Mouse (Mus musculus): ENCODE measurements around the gene Rpusd2.
"Not testable (repeated sequence)": the region's sequence is repeated elsewhere in the genome, so short reads cannot be mapped to it uniquely, and the experiment has no call there.

Rpusd2 gene

DNA sequence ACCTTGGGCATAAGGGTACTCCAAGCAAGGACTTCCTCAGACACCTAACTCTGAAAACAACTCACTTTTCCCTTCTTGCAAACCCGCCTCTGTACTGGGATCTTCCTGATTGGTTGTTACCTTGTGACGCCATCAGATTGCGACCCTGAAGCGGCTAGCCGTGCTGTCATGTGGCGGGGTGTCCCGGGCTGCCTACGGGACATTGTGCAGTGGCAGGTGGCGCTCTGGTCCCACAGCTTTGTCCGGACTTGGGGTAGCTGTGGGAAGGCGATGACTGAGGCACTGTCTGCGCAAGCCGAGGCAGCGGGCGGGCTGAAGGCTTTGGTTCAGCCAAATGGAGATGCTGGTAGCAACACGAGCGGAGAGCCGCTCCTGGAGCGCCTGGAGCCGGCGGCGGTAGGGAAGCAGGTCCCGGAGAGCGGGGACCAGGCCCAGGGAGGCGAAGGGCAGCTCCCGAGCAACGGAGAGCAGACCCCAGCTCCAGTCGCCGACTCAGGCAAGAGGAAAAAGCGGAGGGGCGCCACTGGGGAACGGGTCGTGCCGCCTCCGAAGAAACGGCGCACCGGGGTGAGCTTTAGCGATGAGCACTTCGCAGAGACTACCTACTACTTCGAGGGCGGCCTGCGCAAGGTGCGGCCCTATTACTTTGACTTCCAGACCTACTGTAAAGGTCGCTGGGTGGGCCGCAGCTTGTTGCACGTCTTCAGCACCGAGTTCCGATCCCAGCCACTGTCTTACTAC, at the start of gene Rpusd2:
Gene Rpusd2, plus strand, starts transcription at position 135 of the 741 bp plus-strand sequence.
- DNase-seq = peak; percentile 91 to 94

DNA sequence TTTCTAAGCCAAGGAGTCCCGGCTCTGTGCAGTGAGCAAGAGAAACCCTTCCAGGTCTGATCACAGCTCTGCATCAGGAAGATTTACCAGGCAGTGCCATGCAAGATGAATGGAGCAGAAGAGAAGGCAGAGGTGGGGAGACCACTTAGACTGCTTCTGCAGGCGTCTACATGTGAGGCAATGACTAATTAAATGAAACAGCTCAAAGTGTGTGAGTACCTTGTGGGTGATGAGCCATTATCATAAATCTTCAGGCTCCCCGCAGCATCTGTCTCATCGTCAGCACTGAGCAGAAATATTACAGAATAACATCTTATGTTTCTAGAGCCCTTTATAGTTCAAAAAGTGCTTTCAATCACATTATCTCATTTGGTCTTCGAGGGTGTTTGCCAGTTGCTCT, 39.1 kb upstream of the Rpusd2 start:
- no peak for DNase-seq

DNA sequence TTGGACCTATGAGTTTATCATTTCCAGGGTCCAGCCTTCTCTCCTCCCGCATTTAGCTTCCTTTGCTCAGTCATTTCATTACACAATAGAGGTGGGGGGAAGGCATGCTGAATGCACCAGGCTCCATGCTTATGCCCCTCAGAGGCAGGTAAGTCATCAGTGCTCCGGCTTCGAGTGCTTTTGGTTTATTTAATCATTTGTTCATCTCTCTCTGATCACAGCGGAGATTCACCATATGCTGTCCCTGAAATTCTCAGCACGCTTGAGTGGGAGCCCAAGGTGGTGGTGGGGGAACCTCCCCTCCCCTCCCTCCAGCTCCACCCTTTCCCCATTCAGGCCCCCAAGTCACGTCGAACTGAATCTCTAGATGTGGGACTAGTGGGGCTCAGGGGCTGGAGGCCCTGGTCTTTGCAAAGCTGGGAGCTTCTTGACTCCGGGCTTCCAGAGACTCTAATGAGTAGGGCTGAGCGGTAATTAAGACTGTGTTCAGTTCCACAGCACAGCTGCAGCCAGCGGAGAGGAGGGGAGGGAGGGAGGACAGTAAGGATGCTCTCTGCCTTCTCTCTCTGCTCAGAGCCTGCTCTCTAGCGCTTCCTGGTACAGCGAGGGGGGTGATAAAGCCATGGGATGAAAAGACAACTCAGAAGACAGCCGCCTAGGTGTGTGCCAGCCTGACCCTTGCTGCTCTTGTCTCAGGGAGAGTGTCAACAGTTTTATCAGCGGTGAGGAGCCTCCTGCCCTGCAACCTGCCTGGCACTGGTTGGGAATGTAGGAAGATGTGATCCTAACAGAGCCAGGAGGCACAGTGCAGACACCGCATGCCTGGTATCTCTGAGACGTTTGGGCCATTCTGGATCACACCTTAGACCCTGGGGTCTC, 38.4 kb upstream of the Rpusd2 start:
- DNase-seq = no peak

DNA sequence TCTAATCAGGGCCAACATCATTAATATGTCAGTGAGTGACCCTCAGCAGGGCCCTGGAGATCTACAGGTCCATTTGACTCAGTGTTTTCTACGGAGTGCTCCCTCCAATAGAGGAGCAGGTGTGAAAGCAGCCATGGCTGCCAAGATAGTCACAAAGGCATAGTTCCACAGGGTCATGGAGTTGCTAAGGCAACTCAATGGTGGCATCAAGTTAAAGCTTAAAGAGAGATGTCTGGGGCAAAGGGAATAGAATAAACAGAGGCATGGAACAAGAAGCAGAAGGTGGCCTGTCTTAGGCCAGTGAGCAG, 37.8 kb upstream of the Rpusd2 start:
- no peak for DNase-seq

DNA sequence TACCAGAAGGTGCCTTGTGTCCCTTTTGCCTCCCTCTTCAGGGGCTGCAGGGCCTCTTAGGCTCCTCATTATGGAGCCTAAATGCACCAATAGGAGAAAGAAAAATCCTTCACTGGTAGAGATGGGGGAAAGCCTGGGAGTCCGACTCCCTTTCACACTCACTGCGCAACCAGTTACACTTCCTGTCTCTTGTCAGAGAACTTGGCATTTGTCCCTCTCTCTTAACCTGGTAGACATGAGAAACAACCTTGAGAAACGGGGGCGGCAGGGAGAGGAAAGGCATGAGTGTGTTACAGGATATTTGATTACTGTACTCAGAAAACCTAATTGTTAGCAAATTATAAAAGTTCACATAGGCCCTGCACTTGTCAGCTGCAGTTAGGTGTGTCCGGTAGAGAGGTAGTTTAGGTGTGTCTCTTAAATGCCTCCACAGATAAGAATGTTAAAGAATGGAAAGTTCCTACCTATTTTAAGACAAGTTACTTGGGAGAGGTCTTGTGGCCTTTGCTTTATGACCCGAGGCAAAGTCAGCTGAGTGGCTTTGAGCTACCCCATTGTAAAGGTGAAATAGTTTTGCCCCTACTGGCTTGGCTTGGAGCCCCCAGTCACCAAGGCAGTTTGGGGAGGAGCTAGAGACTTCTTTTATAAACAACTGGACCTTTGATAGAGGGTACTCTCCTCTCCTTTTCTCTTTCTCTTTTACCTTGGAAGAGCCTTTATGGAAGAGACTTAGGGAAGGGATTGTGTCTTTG, 36.3 kb upstream of the Rpusd2 start:
- DNase-seq = no peak

DNA sequence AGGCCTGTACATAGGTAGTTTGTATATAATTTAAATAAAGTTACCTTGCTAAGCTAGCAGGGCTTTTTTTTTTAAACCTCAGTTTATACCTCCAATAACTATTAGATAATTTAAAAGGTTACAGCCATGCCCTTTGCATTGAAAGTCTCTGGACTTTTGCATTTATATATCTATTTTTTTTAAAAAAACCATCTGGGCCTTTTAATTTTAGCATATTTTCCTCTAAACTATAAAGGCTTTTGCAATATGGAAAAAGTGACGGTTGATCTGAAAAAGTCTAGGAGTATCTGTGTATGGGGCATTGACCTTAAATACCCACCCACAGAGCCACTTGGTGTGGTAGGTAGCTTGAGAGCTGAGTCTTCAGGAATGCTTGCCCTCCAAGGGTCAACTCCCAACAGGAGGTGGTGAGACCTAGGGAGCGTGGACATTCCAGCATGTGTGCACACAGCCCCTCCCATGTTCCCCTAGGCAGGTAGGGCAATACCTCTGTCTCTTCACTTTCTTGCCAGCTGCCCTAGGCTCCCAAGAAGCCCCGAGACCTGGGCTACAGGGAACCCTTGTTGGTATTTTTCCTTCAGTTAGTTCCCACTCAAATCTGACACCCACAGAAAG, 35.5 kb upstream of the Rpusd2 start:
- DNase-seq = no peak

DNA sequence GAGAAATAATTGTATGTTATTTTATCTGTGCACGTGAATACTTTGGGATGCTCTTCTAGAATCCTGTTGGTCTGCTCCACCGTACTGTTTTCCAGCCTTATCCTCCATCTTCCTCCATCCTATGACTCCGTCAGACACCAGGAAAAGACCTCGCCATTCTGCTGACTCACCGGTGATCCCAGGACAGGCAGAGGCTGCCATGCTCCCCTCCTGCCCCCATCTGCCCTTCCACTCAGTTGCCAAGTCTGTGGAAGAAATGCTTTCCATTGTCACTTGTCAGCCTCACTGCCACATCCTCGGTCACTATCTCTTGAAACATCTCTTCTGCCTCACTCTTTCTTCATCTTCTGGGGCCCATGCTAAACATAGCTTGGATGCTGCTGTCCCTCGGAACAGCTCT, 27.7 kb upstream of the Rpusd2 start:
- peak; percentile 40 to 42 for DNase-seq

DNA sequence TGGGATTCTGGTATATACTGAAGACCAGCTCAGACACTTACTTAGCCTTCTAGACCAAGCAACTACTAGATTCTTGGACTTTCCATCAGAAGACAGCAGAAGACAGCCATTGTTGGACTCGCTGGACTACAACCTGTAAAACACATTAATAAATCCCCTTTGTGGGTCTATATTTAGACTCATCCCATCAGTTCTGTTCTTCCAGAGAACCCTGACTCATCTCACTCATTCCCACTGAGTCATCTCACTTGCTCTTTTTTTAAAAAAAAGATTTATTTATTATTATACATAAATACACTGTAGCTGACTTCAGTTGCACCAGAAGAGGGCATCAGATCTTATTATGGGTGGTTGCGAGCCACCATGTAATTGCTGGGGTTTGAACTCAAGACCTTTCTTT, 25.2 kb upstream of the Rpusd2 start:
- no peak for DNase-seq

DNA sequence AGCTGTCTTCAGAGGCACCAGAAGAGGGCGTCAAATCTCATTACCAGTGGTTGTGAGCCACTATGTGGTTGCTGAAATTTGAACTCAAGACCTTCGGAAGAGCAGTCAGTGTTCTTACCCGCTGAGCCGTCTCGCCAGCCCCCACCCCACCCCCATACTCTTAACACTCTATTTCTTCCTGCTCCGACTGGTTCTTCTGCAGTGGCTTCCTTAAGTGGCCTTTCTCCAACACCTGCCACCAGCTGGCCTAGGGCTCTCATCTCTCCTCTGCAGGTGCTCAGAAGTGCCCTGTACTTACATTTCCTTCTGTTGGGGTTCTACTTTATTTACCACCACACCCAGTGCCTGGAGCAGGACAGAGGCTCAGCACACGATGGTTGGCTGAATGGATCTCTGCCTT, 19.6 kb upstream of the Rpusd2 start:
- no peak for DNase-seq

DNA sequence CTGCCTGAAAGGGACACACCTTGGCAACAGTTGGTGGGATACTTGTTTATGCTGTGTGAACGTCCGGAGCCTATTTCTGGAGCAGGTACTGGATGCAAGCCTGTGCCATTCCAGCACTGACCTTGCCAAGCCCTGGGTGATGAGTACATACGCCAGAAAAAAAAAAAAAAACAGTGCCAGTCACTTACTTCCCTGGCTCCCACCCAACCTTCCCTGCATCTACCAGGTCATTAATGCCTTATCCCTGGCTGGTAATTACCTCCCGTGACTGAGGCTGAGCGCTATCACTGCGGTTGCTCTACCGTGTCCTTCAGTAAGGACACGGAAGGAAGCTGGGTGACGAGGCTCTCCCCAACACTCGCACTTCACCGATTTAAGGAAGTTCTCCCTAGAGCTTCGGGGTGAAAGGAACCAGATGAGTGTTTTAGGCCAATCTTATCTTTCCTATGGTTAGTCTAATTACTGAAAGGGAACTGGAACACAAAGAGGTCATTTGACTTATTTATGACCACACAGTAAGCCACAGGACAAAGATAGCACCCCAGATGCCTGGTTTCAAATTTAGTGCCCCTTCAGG, 18.9 kb upstream of the Rpusd2 start:
- peak; percentile 59 to 64 for DNase-seq

DNA sequence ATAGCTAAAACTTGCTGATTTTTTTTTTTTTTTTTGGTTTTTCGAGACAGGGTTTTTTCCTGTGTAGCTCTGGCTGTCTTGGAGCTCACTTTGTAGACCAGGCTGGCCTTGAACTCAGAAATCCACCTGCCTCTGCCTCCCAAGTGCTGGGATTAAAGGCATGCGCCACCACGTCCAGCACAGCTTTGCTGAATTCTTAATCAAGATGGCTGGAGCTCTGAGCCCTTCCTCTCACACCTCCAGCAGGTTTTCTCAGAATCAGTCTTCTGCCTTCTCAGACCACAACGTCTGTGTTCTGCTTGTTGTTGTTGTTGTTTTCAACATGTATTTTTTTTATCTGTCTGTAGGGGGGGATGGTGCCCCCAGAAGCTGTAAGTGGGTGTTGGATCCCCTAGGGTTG, 18.3 kb upstream of the Rpusd2 start:
- not testable (repeated sequence) for DNase-seq

DNA sequence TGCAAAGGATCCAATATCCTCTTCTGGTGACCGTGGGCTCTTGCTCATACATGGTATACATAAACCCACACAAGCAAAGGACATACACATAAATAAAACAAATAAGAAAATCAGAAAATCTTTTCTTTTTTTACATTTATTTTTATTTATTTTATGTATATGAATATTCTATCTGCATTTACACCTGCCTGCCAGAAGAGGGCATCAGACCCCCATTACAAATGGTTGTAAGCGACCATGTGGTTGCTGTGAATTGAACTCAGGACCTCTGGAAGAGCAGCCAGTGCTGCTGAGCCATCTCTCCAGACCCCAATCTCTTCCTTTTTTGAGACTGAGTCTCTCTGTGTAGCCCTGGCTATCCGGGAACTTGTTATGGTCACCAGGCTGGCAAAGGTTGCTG, 16.9 kb upstream of the Rpusd2 start:
- DNase-seq = no peak

DNA sequence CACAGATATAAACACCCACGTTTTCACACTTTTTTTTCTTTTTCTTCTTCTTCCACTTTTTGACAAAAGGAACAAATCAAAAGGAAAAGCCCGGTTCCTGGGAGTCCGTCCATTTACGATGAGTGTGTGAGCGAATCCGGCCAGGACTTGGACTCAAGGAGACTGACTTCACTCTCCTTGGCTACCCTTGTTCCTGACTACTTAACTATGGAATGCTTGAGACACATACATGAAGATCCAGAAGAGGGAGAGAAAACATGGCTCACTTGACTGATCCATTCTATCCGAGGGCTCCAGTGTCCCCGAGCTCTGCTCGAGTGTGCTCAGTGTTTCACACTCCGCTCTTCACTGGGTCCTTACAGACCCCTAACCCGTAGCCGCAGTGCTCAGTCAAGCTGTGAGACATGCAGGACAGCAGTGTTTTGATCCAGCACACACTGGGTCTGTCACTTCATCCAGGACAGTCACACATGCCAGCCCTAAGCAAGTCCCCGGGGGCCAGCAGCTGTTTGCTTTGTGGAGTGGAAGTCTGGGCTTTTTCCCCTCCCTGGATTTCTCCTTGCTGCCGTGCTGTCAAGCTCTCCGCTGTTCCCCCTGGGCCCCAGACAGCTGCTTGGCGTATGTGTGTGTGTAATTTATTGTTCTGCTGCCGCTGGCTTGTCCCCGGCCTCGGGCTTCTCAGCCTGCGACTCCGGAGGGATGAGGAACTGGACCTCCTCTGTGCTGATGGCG, 16.0 kb upstream of the Rpusd2 start:
- no peak for DNase-seq

DNA sequence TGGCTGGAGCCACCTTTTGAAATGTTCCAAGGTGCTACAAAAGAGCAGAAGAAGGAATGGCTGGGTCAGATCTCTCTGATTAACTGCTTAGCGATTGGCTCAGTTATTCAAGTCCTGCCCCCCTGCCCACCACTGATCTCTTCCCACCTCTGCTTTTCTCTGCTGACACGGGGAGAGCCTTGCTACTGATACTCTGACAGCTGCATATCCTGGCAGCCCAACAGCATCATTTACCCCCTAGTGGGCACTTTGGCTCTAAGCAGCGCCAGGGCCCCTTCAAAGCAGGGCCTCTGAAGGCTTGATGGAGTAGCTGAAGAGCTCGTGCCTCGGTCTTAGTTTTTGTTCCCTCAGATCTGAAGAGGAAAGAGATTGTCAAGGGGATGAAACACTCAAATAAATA, 15.5 kb upstream of the Rpusd2 start:
- no peak for DNase-seq

DNA sequence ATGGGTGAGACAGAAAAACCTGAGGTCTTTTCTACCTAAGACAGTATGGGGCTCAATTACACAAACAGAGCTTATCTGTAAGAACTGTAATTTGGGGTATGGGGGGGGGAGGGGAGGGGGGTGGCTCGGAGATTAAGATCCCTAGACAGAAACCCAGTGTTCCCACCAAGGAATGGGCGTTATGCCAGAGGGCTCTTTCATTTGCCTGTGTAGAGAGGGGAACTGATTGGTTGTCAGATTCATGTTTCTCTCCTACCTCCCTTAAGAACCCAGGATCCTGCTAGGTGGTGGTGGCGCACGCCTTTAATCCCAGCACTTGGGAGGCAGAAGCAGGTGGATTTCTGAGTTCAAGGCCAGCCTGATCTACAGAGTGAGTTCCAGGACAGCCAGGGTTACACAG, 15.1 kb upstream of the Rpusd2 start:
- DNase-seq = no peak

DNA sequence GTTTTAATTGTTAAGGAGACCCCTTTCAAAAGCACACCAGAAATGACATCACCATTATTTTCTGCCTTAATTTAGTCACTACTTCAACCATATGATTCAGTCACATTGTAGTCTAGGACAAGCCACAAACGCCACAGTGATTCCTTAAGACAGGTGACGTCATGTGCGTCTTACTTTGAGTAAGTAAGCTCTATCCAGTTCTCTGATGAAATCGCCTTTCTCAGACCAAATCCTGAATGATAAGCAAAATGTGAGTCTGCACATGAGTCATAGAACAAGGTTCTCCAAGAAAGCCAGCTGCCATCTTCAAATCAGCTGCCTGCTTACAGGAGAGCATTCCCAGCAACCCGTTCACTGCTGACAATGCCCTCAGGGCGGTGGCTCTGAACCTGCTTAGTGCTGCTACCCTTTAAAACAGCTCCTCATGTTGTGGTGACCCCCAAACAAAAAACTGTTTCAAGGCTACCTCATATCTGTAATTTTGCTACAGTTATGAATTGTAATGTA, 11.4 kb upstream of the Rpusd2 start:
- DNase-seq = no peak

DNA sequence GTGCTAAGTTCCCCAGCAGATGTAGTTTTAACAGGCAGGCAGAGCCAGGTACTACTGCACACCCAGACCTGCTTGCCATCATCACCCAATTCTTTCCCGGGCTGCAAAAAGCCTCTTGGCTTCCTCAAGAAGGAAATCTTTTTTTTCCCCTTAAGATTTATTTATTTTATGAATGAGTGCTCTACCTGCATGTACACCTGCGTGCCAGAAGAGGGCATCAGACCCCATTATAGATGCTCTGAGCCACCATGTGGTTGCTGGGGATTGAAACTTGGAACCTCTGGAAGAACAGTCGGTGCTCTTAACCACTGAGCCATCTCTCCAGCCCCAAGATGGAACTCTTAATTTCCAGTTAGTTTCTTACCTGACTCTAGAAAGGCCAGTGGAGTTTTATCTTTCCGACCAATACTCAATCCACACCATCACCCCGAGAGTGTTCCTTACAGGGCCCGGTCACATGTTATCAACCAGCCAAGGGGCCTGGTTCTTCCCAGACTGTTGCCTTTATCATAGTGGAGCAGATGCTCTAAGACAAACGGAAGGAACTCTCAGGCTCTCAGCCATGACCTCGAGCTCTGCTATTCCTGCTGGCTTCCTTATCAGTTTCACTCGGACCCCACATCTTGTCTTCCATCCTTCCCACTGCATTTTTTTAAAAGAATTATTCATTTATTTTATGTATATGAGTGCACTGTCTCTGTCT, 9.9 kb upstream of the Rpusd2 start:
- DNase-seq = no peak

DNA sequence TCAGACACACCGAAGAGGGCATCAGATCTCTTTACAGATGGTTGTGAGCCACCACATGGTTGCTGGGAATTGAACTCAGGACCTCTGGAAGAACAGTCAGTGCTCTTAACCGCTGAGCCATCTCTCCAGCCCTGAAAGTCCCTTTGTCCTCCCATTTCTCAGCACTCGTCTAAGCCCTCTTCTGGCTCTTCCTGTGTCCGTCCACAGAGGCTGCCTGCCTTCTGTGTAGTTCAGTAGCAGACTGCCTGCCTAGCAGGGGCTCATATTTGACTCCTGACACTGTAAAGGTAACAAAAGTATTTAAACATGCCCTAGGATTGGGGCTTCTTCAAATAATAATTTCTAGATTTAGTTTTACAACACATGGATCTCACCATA, 9.4 kb upstream of the Rpusd2 start:
- DNase-seq = no peak

DNA sequence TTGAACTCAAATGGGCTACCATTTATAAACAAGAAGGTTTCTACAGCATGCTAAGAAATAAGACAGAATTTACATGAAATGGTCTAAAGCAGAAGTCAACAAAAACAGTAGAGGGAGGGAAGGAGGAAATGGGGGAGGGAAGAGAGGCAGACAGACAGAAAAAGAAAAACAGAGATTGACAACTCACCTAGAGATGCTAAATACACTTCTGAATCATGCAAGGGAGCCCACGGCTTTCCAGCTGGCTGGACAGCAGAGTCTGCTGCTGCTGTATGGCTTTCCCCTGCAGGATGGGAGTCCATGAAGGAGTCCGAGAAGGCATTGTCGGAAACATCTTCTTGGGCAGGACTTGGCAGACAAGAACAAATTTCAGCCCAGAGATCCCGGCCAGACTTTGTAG, 7.6 kb upstream of the Rpusd2 start:
- no peak for DNase-seq

DNA sequence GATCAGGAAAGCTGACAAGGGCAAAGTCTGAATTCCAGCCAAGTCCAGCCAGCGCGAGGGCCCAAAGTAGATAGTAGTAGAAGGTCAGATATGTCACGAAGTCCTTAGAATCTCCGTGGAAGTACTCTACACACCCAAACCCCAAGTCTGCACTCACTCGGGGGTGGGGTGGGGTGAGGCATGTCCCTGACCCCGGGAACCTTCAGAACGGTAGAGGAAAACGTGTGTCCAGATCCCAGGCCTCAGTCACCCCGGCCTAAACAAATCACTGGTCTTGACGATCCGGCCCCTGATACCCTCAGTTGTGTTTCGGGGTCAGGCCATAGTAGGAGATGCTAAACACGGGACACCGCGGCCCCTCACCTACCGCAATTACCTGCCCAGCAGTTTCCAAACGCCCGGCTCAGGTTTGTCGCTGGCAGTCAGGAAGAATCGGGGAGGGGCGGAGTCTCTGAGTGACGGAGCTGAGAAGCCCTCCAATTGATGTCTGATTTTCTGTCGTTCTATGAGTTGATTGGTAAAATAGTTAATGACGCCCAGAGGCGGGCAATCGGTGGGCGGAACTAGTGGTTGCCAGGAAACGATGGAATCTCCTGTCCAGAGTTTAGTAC, 5.5 kb upstream of the Rpusd2 start, which contains the start of gene Ccdc32:
Gene Ccdc32, minus strand, starts transcription at position 453 of the 611 bp plus-strand sequence.
- DNase-seq = peak; percentile 93 to 95

DNA sequence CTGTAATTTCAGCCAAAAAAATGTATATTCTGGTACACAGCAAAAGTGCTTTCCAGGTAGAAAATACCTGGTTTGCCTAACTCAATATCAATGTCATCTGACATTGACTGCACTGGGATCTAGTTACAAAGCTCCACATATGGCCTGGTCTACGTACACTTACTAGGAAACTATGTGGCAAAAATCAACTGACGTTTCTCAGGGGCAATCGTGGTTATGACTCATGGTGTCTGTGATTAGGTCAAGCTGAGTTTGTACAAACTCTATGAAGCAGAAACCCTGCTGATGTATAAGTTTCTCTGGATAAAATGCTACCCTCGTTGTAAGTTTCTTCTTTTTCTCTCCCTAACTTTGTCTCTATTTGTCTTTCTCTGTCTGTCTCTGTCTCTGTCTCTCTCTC, 2.4 kb upstream of the Rpusd2 start:
- no peak for DNase-seq

Measured in cerebellum, postnatal 36 days (tissue).